Mouse (Mus musculus): ENCODE data around the gene Hyal5.

DNA sequence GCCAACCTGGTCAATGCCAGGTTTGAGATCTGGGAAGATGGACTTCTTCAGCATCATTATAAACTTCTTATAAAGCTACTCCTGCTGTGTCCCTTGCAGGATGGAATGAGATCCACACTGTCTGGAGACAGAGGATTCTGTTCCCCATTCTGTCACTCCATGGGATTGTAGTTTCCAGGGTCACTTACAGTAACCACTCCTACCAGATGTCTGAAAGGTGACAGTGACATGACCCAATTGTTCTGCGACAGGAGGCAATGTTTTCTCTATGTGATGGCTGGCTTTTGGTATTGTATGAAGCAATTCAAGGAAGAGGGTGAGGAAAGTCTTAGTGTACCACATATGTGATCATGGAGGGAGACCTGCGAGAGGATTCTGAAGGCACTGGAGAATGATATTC is 50.0 kb downstream of the Hyal5 start:
- no peak for TF ChIP-seq POLR2A (IDR thresholded peaks at IDR 0.05; ENCODE audit: borderline replicate concordance, extremely low read depth, insufficient read depth, insufficient read length, poor library complexity, severe bottlenecking)
- TF ChIP-seq CTCF (IDR thresholded peaks at IDR 0.05; ENCODE audit: borderline replicate concordance, extremely low read depth, insufficient read depth, insufficient read length), result no peak

All from brain, embryonic 14.5 days (tissue).